Mouse (Mus musculus) lung, postnatal 14 days (tissue): ENCODE results near the gene Pou2f1.
A peak's percentile ranks its signal among the peaks of the same experiment; 100 is the strongest.

ENCODE experiments used
- DNase-seq: peaks from one replicate; pipeline ENCODE4 v3.0.0; 2021

Pou2f1 gene

GRCm38 (mm10) chr1:165943270-165943669, 59.2 kb downstream of the Pou2f1 start:
- no peak for DNase-seq

GRCm38 (mm10) chr1:165935466-165935818, 67.0 kb downstream of the Pou2f1 start:
- DNase-seq = no peak

GRCm38 (mm10) chr1:165934648-165935465, 67.6 kb downstream of the Pou2f1 start:
- DNase-seq = no peak

- no peak for DNase-seq
Measured at GRCm38 (mm10) chr1:165933915-165934647, 68.4 kb downstream of the Pou2f1 start.

- DNase-seq = no peak
Measured at GRCm38 (mm10) chr1:165932842-165933241, 69.6 kb downstream of the Pou2f1 start.

- no peak for DNase-seq
Measured at GRCm38 (mm10) chr1:165930510-165930909, 72.0 kb downstream of the Pou2f1 start.

GRCm38 (mm10) chr1:165927507-165928279, 74.8 kb downstream of the Pou2f1 start:
- no peak for DNase-seq

GRCm38 (mm10) chr1:165925207-165925606, 77.3 kb downstream of the Pou2f1 start:
- DNase-seq = no peak

- no peak for DNase-seq
Measured at GRCm38 (mm10) chr1:165922488-165922887, 80.0 kb downstream of the Pou2f1 start.

- no peak for DNase-seq
Measured at GRCm38 (mm10) chr1:165921026-165921425, 81.5 kb downstream of the Pou2f1 start.

GRCm38 (mm10) chr1:165914416-165914801, 88.1 kb downstream of the Pou2f1 start:
- DNase-seq = no peak

- no peak for DNase-seq
Measured at GRCm38 (mm10) chr1:165913720-165914415, 88.6 kb downstream of the Pou2f1 start.

- DNase-seq = no peak
Measured at GRCm38 (mm10) chr1:165909471-165909870, 93.0 kb downstream of the Pou2f1 start.

GRCm38 (mm10) chr1:165908806-165909205, 93.7 kb downstream of the Pou2f1 start:
- no peak for DNase-seq

- DNase-seq = no peak
Measured at GRCm38 (mm10) chr1:165908153-165908552, 94.3 kb downstream of the Pou2f1 start.

GRCm38 (mm10) chr1:165903596-165903995, 98.9 kb downstream of the Pou2f1 start:
- no peak for DNase-seq

- no peak for DNase-seq
Measured at GRCm38 (mm10) chr1:165891686-165892085, 110.8 kb downstream of the Pou2f1 start.

- no peak for DNase-seq
Measured at GRCm38 (mm10) chr1:165882146-165882900, 120.2 kb downstream of the Pou2f1 start.

GRCm38 (mm10) chr1:165878751-165879150, 123.7 kb downstream of the Pou2f1 start:
- DNase-seq = no peak

GRCm38 (mm10) chr1:165875520-165876284, 126.8 kb downstream of the Pou2f1 start:
- no peak for DNase-seq

GRCm38 (mm10) chr1:165874645-165875044, 127.8 kb downstream of the Pou2f1 start:
- DNase-seq = peak; percentile 46
